Mouse (Mus musculus) heart, adult 18-20 months (tissue): ENCODE measurements around the gene Hist1h1d. TPM values are rescaled to one million over a fixed set of nuclear protein-coding genes. Genes with fewer than 3 reads are reported as not detected.
"Not testable (repeated sequence)": the region's sequence is repeated elsewhere in the genome, so short reads cannot be mapped to it uniquely, and the experiment has no call there.

Experiments
- DNase-seq, 2 experiments: peaks; one replicate each; pipeline ENCODE4 v3.0.0; 2021 to 2022; ENCODE audit warnings: mixed read lengths in 1 of 2
- total RNA-seq, 2 experiments: library from RNA; stranded (reverse); gene quantifications; 2 replicates each; pipeline ENCODE4 v1.2.3; 2021

The Hist1h1d gene
- total RNA-seq, 2 experiments from 2014 or later = 0.94 to 1.0 TPM

DNA sequence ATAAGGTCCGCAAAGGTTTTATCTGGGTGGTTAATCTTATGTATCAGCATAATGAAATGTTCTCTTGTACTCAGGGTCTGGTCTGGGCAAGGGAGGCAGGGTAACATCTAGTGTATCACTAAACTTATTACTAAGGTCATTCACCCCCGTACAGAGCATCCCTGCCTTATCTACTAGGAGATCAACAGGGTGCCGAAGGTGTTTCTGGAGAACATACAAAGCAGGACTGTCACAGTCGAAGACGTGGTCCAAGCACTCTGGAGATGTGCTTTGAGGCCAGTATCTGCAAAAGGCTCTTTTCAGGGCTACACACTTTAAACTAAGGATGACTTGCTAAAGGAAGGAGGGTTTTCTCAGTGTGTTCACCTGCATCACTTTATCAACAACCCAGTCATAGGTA is 6.4 kb upstream of the Hist1h1d start:
- no peak for DNase-seq

GRCm38 (mm10) chr13:23550761-23551145 is 2.3 kb upstream of the Hist1h1d start:
- no peak for DNase-seq

DNA sequence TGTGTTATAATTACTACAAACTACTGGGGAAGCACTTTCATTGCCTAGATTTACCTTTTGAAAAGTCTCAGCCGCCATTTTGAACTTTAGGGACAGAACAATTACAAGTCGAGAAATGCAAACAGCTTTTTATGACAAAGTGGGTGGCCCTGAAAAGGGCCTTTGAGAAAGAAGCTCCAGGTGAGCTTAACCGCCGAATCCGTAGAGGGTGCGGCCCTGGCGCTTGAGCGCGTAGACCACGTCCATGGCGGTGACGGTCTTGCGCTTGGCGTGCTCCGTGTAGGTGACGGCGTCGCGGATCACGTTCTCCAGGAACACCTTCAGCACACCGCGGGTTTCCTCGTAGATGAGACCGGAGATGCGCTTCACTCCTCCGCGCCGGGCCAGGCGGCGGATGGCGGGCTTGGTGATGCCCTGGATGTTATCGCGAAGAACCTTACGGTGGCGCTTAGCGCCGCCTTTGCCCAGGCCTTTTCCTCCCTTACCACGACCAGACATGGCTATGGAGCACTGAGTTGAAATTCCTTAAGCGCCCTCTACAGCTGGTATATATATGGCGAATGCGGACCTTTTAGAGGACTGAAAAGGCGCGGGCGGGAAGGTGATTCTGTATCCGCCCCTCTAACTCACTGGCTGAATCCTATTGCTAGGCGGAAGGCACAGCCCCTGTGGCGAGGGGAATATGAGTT is 1.8 kb upstream of the Hist1h1d start, which contains the start of gene Hist1h4f:
Hist1h4f (minus strand) TSS at position 503 of the 689 bp plus-strand sequence.
- DNase-seq = peak; percentile 85 to 90

DNA sequence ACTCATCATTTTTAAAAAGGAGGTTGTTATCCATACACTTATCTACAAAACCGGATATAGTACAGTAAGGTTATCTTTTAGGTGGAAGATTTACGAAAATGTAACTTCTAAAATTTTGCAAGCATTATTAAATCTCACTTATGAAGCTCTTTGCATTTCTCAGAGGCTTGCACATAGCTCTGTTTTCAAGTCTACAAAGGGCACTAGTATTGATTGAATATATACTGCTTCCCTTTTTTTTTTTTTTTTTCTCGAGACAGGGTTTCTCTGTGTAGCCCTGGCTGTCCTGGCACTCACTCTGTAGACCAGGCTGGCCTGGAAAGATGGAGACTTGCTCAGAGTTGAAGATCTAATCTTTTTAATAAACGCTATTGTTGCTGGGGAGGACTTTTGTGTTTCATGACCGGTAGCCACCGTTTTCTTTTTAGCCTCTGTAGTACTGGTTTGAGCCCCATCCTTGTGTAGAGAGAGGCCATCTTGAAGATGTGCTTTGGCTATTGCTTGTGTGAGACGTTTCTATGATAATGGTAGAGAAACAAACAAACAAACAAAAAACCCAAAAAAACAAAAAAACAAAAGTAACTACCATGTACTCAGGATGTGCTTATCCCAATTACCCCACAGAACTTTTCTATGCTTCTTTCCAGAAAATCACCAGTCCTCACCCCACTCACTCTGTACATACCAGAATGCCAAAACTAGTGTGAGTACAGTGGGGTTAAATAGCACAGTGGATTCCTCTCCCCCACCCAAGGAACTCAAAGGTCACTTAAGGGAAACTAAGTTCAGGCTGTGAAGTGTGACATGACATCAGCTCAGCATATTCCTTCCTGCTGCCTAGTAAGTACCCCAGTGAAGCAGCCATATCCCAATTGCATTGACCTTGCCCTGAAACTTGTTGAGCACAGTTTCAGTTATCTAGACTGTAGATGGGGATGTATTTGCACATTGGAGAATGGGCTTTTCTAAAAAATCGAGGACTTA is 839 bp upstream of the Hist1h1d start:
- no peak for DNase-seq

GRCm38 (mm10) chr13:23554393-23554792 is 1.3 kb downstream of the Hist1h1d start:
- no peak for DNase-seq

DNA sequence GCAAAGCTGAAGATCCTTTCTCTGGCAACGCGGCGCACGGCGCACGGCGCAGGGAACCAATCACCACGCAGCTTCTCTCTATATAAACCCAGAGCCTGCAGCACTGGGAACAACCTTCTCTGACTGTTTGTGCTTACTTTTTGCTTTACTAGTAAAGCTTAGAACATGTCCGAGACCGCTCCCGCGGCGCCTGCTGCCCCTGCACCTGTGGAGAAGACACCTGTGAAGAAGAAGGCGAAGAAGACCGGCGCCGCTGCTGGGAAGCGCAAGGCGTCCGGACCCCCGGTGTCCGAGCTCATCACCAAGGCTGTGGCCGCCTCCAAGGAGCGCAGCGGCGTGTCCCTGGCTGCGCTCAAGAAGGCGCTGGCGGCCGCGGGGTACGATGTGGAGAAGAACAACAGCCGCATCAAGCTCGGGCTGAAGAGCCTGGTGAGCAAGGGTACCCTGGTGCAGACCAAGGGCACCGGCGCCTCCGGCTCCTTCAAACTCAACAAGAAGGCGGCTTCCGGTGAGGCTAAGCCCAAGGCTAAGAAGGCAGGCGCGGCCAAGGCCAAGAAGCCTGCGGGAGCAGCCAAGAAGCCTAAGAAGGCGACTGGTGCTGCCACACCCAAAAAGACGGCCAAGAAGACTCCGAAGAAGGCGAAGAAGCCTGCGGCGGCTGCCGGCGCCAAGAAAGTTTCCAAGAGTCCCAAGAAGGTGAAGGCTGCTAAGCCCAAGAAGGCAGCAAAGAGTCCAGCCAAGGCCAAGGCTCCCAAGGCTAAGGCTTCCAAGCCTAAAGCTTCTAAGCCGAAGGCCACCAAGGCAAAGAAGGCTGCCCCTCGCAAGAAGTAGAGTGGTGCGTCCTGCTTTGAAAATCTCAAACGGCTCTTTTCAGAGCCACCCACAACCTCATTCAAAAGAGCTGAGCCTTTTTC is 2.1 kb downstream of the Hist1h1d start:
- peak; percentile 75 to 76 for DNase-seq

- DNase-seq = peak; percentile 83 to 85
These were observed 2.9 kb downstream of the Hist1h1d start for GRCm38 (mm10) chr13:23555839-23556416.

DNA sequence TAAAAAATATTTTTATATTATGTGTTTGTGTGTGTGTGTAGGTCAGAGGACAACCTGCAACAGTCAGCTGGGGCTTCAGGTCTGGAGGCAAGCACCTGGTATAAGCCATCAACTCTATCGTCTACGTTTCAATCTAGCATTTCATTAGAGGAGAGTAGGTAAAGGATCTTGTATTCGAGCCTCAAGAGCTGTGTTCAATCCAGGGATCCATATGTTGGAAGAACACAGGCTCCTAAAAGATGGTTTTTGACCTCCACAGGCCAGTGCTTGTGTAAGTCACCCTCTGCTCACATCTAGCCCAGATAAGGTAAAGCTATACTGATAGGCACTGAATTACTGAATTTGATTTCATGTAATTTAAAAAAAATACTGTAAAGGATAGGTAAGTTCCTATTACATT is 3.8 kb downstream of the Hist1h1d start:
- no peak for DNase-seq

- not testable (repeated sequence) for DNase-seq
These were observed 7.6 kb downstream of the Hist1h1d start for GRCm38 (mm10) chr13:23560699-23561098.

DNA sequence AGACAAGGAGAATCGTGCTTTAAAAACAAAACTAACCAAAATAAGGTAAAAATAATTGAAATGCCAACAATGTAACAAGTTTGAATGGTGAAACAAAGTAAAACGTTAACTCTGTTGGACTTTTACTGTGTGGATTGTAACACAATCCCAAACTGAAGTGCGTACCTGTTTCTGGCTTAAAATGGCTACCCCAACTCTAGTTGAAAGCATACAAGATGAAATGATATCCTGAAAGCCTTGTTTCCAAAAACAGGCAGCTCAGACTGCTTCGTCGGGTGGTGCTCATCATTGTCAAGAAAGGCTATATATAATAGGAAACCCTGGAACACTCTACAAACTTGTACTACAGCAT is 8.4 kb downstream of the Hist1h1d start:
- not testable (repeated sequence) for DNase-seq

- DNase-seq = peak; percentile 95
These were observed 9.0 kb downstream of the Hist1h1d start, which contains the start of gene Hist1h3e for GRCm38 (mm10) chr13:23561883-23562659. Gene Hist1h3e, minus strand, starts transcription at chr13:23562369.

DNA sequence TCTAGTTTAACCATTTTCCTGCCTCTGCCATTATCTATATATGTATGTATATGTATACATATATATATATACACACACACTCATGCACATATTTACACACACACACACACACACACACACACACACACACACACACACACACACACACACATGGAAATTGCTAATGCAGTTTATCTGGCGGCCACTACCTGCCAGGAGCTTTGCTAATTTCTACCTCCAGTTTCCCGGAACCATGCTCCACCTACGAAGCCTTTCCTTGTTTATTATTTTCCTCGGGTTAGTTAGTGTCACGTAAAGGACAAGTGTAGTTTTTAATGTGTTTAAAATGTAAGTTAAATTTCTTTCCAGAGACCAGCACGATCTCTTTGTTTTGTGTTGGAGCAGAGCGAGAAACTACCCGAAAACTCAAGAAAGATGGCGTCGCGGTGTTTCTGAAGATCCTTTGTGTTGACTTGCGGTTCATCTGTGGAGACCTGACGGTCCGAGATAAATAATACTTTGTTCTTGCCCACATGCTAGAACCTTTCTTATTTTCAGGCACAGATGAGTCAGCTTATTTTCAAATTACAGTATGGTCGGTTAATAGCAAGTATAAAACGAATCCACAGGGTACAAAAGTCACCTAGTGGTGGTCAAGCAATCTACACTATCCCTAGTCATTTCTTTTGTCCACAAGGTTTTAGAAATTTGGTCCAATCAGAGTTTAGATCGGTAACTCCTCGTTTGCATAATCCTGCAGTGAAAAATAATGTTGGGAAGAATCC is 9.8 kb downstream of the Hist1h1d start:
- peak in 1 of 2 experiments; percentile 51 for DNase-seq

DNA sequence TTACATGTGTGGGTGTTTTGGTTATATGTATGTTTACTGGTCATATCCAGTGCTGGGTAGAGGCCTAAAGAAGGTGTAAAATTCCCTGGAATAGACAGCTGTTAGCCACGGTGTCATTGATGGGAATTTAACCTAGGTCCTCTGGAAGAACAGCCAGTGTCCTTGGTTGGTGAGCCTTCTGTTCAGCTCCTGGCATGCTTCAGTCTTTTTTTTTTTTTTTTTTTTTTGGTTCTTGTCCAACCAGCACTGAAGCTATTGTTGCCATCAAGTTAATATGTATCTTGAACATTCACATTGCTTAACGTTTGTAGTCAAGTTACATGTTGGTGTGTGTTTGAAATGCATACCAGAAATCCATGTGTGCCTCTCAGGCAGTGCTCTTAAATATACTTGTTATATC is 11.4 kb downstream of the Hist1h1d start:
- DNase-seq = no peak

DNA sequence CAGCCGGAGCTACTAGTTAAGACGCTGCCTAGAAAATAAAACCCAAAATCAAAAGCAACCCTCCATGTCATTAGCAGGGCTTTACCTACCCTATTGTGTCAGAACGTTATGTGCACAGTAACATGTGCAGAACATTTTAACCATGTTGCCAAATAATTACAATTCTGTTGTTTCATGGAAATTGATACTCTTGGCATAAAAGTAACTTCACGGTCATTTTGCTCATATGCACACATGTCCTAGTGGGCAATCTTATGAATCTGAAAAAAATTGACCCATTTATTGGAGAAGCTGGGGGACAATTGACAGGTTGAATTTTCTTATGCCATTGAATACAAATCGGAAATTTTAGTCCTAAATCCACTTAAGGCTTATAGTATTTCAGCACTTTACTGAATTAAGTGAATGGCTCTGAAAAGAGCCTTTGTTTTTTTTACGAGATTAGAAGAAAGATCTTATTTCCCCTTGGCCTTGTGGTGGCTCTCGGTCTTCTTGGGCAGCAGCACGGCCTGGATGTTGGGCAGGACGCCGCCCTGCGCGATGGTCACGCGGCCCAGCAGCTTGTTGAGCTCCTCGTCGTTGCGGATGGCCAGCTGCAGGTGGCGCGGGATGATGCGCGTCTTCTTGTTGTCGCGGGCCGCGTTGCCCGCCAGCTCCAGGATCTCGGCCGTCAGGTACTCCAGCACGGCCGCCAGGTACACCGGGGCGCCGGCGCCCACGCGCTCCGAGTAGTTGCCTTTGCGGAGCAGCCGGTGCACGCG is 17.4 kb downstream of the Hist1h1d start:
- not testable (repeated sequence) for DNase-seq

- DNase-seq = peak; percentile 81 to 82
These were observed 18.0 kb downstream of the Hist1h1d start, which contains the start of the genes Hist1h2ae and Hist1h2bg for GRCm38 (mm10) chr13:23571022-23571503. Gene Hist1h2ae, minus strand, starts transcription at chr13:23571220. Gene Hist1h2bg, plus strand, starts transcription at chr13:23571396.

DNA sequence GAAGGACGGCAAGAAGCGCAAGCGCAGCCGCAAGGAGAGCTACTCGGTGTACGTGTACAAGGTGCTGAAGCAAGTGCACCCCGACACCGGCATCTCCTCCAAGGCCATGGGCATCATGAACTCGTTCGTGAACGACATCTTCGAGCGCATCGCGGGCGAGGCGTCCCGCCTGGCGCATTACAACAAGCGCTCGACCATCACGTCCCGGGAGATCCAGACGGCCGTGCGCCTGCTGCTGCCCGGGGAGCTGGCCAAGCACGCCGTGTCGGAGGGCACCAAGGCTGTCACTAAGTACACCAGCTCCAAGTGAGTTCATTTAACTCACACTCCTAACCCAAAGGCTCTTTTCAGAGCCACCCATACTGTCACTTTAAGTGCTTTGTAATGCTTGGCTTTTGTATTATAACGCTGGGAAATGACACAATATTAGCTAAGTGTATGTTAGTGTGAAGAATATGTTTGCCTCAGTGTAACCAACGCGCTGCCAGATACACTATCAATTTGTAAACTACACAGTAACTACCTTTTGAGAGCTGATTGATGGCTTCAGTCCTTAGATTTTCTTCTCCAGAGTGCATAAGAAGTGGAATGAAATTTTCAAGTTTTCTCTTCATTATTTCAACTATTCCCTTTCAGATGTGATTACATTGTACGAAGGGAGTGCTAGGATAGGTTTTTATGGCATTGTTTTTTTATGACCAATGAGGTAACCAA is 18.6 kb downstream of the Hist1h1d start:
- not testable (repeated sequence) for DNase-seq

DNA sequence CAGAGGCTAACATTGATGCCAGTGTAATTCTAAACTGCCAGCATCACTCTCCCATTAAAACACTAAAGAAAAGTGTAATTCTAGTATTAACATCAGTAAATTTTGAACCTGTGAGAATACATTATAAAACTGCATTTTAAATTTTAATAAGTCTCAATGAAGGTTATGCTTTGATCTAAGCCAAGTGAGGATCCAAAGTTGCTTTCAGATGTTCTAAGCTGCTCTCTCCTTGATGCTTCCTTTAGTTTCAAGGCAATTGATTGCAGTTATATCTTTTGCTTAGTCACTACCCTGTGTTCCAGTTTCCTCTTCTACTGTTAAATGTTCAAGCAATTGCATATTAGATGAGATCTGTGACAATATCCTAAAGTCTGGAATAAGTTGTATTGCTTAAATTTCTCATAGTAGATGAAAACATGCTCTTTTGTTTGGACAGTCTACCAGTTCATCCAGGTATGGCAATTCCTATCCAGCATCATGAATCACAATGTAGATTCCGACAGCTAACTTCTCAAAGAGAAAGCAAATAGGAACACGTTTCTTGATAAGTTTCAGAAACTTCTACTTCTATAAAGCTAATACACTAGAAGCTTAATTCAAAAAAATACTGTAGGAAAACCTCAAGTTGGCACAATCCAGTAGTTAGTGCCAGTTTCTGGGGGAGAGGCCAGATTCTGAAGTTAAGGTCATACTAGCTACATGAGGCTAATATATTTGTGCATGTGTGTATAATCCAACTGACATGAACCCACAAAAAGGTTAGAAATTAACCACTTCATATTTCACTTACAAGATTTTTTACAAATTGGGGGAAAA is 19.4 kb downstream of the Hist1h1d start:
- no peak for DNase-seq
